Mouse (Mus musculus): ENCODE results near the gene 2210016L21Rik.
A peak's percentile ranks its signal among the peaks of the same experiment; 100 is the strongest.
"Not testable (repeated sequence)": the region's sequence is repeated elsewhere in the genome, so short reads cannot be mapped to it uniquely, and the experiment has no call there.

The 2210016L21Rik gene

GRCm38 (mm10) chr5:114942074-114942765 lies at the start of gene 2210016L21Rik:
2210016L21Rik (plus strand) TSS chr5:114942158.
- peak; percentile 92 for DNase-seq (ENCODE audit: low read depth, low spot score)

- DNase-seq (ENCODE audit: low read depth, low spot score), result no peak
Measured at GRCm38 (mm10) chr5:114895542-114895941, 46.4 kb upstream of the 2210016L21Rik start.

- peak; percentile 41 for DNase-seq (ENCODE audit: low read depth, low spot score)
Measured at GRCm38 (mm10) chr5:114896688-114897373, 45.1 kb upstream of the 2210016L21Rik start, which contains the start of gene Oasl2. Oasl2 (plus strand) TSS chr5:114896936.

- DNase-seq (ENCODE audit: low read depth, low spot score), result peak; percentile 72
Measured at GRCm38 (mm10) chr5:114897374-114897793, 44.6 kb upstream of the 2210016L21Rik start.

- no peak for DNase-seq (ENCODE audit: low read depth, low spot score)
Measured at GRCm38 (mm10) chr5:114898857-114899256, 43.1 kb upstream of the 2210016L21Rik start.

GRCm38 (mm10) chr5:114902413-114902812 lies 39.5 kb upstream of the 2210016L21Rik start:
- peak; percentile 73 for DNase-seq (ENCODE audit: low read depth, low spot score)

GRCm38 (mm10) chr5:114908598-114909305 lies 33.2 kb upstream of the 2210016L21Rik start:
- DNase-seq (ENCODE audit: low read depth, low spot score), result no peak

GRCm38 (mm10) chr5:114913686-114914085 lies 28.3 kb upstream of the 2210016L21Rik start:
- DNase-seq (ENCODE audit: low read depth, low spot score), result no peak

GRCm38 (mm10) chr5:114914855-114915254 lies 27.1 kb upstream of the 2210016L21Rik start:
- DNase-seq (ENCODE audit: low read depth, low spot score), result no peak

- no peak for DNase-seq (ENCODE audit: low read depth, low spot score)
Measured at GRCm38 (mm10) chr5:114915854-114916253, 26.1 kb upstream of the 2210016L21Rik start.

GRCm38 (mm10) chr5:114916777-114917176 lies 25.2 kb upstream of the 2210016L21Rik start:
- DNase-seq (ENCODE audit: low read depth, low spot score), result no peak

- DNase-seq (ENCODE audit: low read depth, low spot score), result not testable (repeated sequence)
Measured at GRCm38 (mm10) chr5:114917357-114917756, 24.6 kb upstream of the 2210016L21Rik start.

GRCm38 (mm10) chr5:114921551-114922365 lies 20.2 kb upstream of the 2210016L21Rik start:
- peak; percentile 89 for DNase-seq (ENCODE audit: low read depth, low spot score)

- DNase-seq (ENCODE audit: low read depth, low spot score), result no peak
Measured at GRCm38 (mm10) chr5:114922366-114922731, 19.6 kb upstream of the 2210016L21Rik start.

- DNase-seq (ENCODE audit: low read depth, low spot score), result peak; percentile 71
Measured at GRCm38 (mm10) chr5:114922998-114923473, 18.9 kb upstream of the 2210016L21Rik start, which contains the start of gene Oasl1. Oasl1 (plus strand) TSS chr5:114923240.

- DNase-seq (ENCODE audit: low read depth, low spot score), result no peak
Measured at GRCm38 (mm10) chr5:114926153-114926684, 15.7 kb upstream of the 2210016L21Rik start.

GRCm38 (mm10) chr5:114926753-114927152 lies 15.2 kb upstream of the 2210016L21Rik start:
- no peak for DNase-seq (ENCODE audit: low read depth, low spot score)

- no peak for DNase-seq (ENCODE audit: low read depth, low spot score)
Measured at GRCm38 (mm10) chr5:114931626-114932025, 10.3 kb upstream of the 2210016L21Rik start.

GRCm38 (mm10) chr5:114933206-114933605 lies 8.8 kb upstream of the 2210016L21Rik start:
- DNase-seq (ENCODE audit: low read depth, low spot score), result no peak

- DNase-seq (ENCODE audit: low read depth, low spot score), result no peak
Measured at GRCm38 (mm10) chr5:114935838-114936237, 6.1 kb upstream of the 2210016L21Rik start.

GRCm38 (mm10) chr5:114941138-114941537 lies 820 bp upstream of the 2210016L21Rik start:
- DNase-seq (ENCODE audit: low read depth, low spot score), result not testable (repeated sequence)

Data from CD4-positive, CD25-positive, alpha-beta regulatory T cell, adult 2 months (primary cell).